Mouse (Mus musculus) heart, postnatal 0 days (tissue): ENCODE results near the gene Acot7. TPM values are rescaled to one million over a fixed set of nuclear protein-coding genes. Genes with fewer than 3 reads are reported as not detected.
A peak's percentile ranks its signal among the peaks of the same experiment; 100 is the strongest.

ENCODE experiments used
- ATAC-seq: fragments of 200-750 bp; cut with Nextera tagmentation; 2 replicates; pipeline ENCODE4 v1.8.0; 2017; ENCODE audit warnings: low read depth, moderate number of reproducible peaks, moderate library complexity; ENCODE audit not compliant: insufficient read depth
- DNase-seq: peaks from one replicate; pipeline ENCODE4 v3.0.0-alpha.2; 2016; ENCODE audit warnings: low spot score
- H3K27ac ChIP-seq: fragments of 300-500 bp; sonication (generic); 2 replicates; pipeline ENCODE4 v1.5.1; 2014; ENCODE audit warnings: low read depth, mild to moderate bottlenecking
- H3K27me3 ChIP-seq: fragments of 300-500 bp; sonication (generic); 2 replicates; pipeline ENCODE4 v1.6.1; 2014; ENCODE audit warnings: low read length, mixed read lengths; ENCODE audit not compliant: control insufficient read depth, insufficient read depth
- H3K36me3 ChIP-seq: fragments of 300-500 bp; sonication (generic); replicated peaks from 2 replicates; pipeline ENCODE4 v1.6.1; 2014; ENCODE audit warnings: low read length, mixed read lengths; ENCODE audit not compliant: control insufficient read depth, insufficient read depth
- H3K4me1 ChIP-seq: fragments of 300-500 bp; sonication (generic); 2 replicates; pipeline ENCODE4 v1.6.1; 2014; ENCODE audit warnings: antibody characterized with exemption; ENCODE audit not compliant: control insufficient read depth, insufficient read depth
- H3K4me2 ChIP-seq: fragments of 300-500 bp; sonication (generic); 2 replicates; pipeline ENCODE4 v1.6.1; 2014; ENCODE audit warnings: low read depth, mild to moderate bottlenecking, low read length, moderate library complexity
- H3K4me3 ChIP-seq: fragments of 300-500 bp; sonication (generic); 2 replicates; pipeline ENCODE4 v1.5.1; 2014; ENCODE audit warnings: low read depth, low read length
- H3K9ac ChIP-seq: fragments of 300-500 bp; sonication (generic); replicated peaks from 2 replicates; pipeline ENCODE4 v1.6.1; 2014; ENCODE audit warnings: low read depth, low read length, mixed read lengths
- H3K9me3 ChIP-seq: fragments of 300-500 bp; sonication (generic); replicated peaks from 2 replicates; pipeline ENCODE4 v1.6.1; 2016; ENCODE audit warnings: low read length; ENCODE audit not compliant: control insufficient read depth
- CTCF ChIP-seq: IDR thresholded peaks from 2 replicates; pipeline ENCODE4 v1.5.1; 2016; ENCODE audit warnings: antibody characterized with exemption, control low read depth, low read depth
- EP300 ChIP-seq: IDR thresholded peaks from 2 replicates; pipeline ENCODE4 v1.6.1; 2016; ENCODE audit warnings: antibody characterized with exemption, low read depth
- WGBS: fragments of 180-500 bp; shearing (Covaris S2); extraction: QIAGEN DNeasy Blood & Tissue Kit; methylation state at CpG from one replicate; pipeline ENCODE4 v1.1.7; 2014; 5-methylcytosine and 5-hydroxymethylcytosine counted together
- polyA plus RNA-seq: library from polyadenylated mRNA; unstranded; fragments of >200 nt; fragmentation: Nextera tagmentation; extraction: Ambion mirVana; gene quantifications from 2 replicates; pipeline ENCODE4 v1.2.1, GENCODE M21; 2015
- total RNA-seq: library from RNA; depleted of rRNA; stranded (reverse); fragments of >200 nt; gene quantifications from 2 replicates; pipeline ENCODE4 v1.2.3, GENCODE M21; 2014; ENCODE audit warnings: low replicate concordance

Gene Acot7
- total and polyA plus RNA-seq, 2 experiments from 2014 or later: 39.5 to 68.8 TPM

- Histone ChIP-seq H3K27me3 (no peaks in the 10 kb centered on the region), H3K36me3 (peaks cover 15% of the 10 kb centered on the region), H3K9me3 (no peaks in the 10 kb centered on the region), H3K4me3 (no peak overlapping the region), H3K9ac (no peak overlapping the region), H3K27ac (no peak overlapping the region), H3K4me1 (no peaks in the 10 kb centered on the region), H3K4me2 (no peak overlapping the region)
- peak; percentile 37 for DNase-seq
- WGBS: 47% methylated on average over 9 of the region's 9 CpGs
- ATAC-seq: 0 out of 2 replicates have a peak, but pooled peaks have one; percentile 45
- TF ChIP-seq EP300 (no peak), CTCF (no peak)
These were observed 43.5 kb downstream of the Acot7 start for GRCm38 (mm10) chr4:152221411-152221887.

- peaks cover 15% of the 10 kb centered on the region for H3K36me3 ChIP-seq
- no peak overlapping the region for H3K4me2 ChIP-seq
- DNase-seq (no peak), ATAC-seq (no peak)
- no peak overlapping the region for H3K4me3 ChIP-seq
- no peak overlapping the region for H3K9ac ChIP-seq
- WGBS: 84% methylated on average over 6 of the region's 6 CpGs
- no peaks in the 10 kb centered on the region for H3K9me3 ChIP-seq
- TF ChIP-seq EP300: no peak
- TF ChIP-seq CTCF: no peak
- no peaks in the 10 kb centered on the region for H3K27me3 ChIP-seq
- no peak overlapping the region for H3K27ac ChIP-seq
- H3K4me1 ChIP-seq: no peaks in the 10 kb centered on the region
These were observed 44.2 kb downstream of the Acot7 start for GRCm38 (mm10) chr4:152222111-152222510.

- Histone ChIP-seq H3K4me2 (no peak overlapping the region), H3K4me3 (no peak overlapping the region), H3K27me3 (no peaks in the 10 kb centered on the region), H3K36me3 (peaks cover 14% of the 10 kb centered on the region), H3K9me3 (no peaks in the 10 kb centered on the region), H3K27ac (no peak overlapping the region), H3K9ac (no peak overlapping the region), H3K4me1 (no peaks in the 10 kb centered on the region)
- no peak for ATAC-seq
- 53% methylated on average over 1 of the region's 1 CpGs for WGBS
- no peak for TF ChIP-seq CTCF
- no peak for TF ChIP-seq EP300
- DNase-seq: no peak
These were observed 44.6 kb downstream of the Acot7 start for GRCm38 (mm10) chr4:152222513-152222912.

GRCm38 (mm10) chr4:152224156-152224555 lies 46.2 kb downstream of the Acot7 start:
- DNase-seq: no peak
- H3K4me1 ChIP-seq: no peaks in the 10 kb centered on the region
- H3K4me2 ChIP-seq: no peak overlapping the region
- no peak overlapping the region for H3K27ac ChIP-seq
- H3K9me3 ChIP-seq: no peaks in the 10 kb centered on the region
- no peak for TF ChIP-seq EP300
- no peak for TF ChIP-seq CTCF
- H3K36me3 ChIP-seq: no peaks in the 10 kb centered on the region; the same call in none of the 2 replicates
- 84% methylated on average over 5 of the region's 5 CpGs for WGBS
- no peaks in the 10 kb centered on the region for H3K27me3 ChIP-seq
- no peak for ATAC-seq
- no peak overlapping the region for H3K9ac ChIP-seq
- no peak overlapping the region for H3K4me3 ChIP-seq

- peak; percentile 39; the same call in 1 of the 2 replicates for ATAC-seq
- Histone ChIP-seq H3K4me1 (no peaks in the 10 kb centered on the region), H3K9me3 (no peaks in the 10 kb centered on the region), H3K36me3 (peaks cover 5% of the 10 kb centered on the region), H3K27ac (peak overlapping the region; percentile 39), H3K4me2 (no peak overlapping the region), H3K9ac (no peak overlapping the region), H3K4me3 (no peak overlapping the region), H3K27me3 (no peaks in the 10 kb centered on the region)
- no peak for DNase-seq
- 79% methylated on average over 13 of the region's 13 CpGs for WGBS
- TF ChIP-seq EP300 (no peak), CTCF (no peak)
These were observed 49.1 kb downstream of the Acot7 start for GRCm38 (mm10) chr4:152226901-152227486.
